Mouse (Mus musculus): ENCODE measurements at regions not wholly inside any gene's neighbourhood (a gene's known extent, or its start where the extent isn't known, plus 50 kb on each side); places are given as distances from the start of the nearest gene placed in this dataset.

DNA sequence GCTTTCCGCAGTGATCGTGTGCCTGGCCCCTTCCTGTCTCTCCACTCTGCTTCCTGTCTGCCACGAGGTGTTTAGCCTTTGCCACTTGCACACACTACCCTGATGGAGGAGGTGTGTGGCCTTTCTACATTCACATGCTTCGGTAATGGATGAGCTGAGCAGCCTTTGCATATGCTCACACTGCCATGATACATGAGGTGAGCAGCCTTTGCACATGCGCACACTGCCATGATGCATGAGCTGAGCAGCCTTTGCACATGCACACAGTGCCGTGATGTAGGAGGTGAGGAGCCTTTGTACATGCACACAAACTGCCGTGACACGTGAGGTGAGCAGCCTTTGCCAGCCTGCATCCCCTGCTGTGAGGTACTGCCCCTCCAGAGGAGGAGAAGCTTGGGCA, 58.3 kb downstream of the Erv3 start:
- DNase-seq (ENCODE audit: low spot score) = no peak

DNA sequence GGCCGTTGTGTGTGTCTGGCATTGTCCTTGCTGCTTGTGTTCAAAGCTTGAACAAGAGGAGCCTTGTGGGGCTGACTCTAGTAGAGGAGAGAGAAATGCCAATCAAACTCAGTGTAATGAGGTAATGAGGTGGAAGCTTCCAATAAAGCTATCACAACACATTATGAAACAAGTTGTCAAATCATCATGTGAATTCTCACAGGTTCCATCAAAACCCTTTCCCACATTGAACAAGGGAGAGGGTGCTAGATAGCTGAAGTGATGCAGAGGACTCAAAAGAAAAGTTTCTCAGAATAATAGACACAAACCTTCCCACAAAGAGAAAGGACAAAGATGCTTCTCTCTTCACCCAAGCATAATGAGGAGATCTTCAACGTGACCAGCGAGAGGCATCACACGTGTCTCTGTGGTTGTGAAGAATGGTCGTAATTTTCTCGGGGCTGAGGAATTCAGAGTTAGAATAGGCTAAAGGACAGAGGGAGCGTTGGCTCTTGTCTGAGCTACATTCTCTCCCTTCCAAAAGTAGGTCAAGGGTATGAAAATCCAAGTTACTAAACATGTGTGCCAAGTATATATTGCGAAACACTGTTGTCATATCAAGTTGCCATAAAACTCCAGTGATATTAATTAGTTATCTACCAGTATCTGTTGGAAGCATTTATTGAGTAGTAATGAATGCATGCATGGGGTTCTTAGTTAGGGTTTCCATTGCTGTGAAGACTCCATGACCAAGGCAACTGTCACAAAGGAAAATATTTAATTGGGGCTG, 59.2 kb downstream of the Erv3 start:
- peak; percentile 59 for DNase-seq (ENCODE audit: low spot score)

DNA sequence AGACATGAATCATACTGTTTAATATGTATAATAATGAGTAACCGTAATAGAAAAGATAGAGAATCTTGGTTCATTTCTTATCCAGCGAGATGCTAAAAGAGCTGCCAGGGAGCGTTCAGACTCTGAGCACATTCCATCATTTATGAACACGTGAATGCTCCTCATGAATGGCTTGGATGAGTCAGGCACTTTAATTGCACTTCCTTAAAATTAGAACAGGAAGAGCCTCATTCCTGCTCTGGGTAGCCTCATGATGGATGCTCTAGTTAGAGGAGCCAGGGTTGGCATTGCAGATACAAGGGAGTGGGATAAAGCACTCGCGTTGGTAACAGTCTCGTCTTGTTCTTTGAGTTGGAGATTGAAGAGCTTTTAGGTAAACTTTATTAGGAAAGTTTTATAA, 60.1 kb downstream of the Erv3 start:
- DNase-seq (ENCODE audit: low spot score) = peak; percentile 72

DNA sequence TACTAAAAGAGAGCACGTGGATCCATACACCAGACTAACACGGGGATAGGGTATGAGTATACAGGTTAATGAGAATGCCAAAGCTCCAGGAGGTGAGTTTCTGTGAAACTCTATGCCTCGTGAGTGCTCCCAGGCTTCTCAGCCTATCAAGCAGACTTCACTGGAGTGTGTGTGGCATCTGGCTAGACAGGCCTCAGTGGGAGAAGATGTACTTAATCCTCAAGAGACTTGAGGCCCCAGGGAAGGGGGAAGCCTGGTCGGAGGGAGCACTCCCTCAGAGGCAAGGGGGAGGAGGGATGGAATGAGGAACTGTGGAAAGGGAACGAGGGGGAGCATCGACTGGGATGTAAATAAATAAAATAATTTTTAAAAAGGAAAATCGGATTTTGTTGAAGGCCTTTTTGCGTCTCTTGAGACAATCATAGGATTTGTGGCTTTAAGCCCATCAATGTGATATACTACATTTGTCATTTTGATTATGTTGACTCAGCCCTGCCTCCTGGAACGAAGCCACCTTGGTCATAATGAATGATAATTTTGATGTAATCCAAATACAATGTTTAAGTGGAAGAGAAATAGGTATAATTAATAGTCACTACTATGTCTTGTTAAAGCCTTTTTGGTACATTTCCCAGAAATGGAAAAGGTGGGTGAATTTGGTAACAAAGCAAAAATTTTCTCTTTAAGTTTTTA, 62.4 kb downstream of the Erv3 start:
- no peak for DNase-seq (ENCODE audit: low spot score)

DNA sequence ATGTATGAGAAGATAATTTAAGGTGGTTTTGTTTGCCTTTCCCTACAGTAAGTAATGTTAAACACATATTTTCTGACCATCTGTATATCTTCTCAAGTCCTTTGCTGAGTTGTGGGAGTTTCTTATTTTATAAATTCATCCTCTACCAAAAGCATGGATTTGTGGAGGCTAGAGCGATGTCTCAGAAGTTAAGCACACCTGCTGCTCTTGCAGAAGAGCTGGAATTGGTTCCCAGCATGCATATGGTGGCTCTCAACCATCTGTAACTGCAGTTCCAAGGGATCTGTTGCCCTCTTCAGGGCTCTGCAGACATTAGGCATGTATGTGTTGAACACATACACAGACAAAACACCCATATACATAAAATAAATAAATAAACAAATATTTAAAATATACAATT, 84.2 kb downstream of the Erv3 start:
- DNase-seq (ENCODE audit: low spot score) = no peak

DNA sequence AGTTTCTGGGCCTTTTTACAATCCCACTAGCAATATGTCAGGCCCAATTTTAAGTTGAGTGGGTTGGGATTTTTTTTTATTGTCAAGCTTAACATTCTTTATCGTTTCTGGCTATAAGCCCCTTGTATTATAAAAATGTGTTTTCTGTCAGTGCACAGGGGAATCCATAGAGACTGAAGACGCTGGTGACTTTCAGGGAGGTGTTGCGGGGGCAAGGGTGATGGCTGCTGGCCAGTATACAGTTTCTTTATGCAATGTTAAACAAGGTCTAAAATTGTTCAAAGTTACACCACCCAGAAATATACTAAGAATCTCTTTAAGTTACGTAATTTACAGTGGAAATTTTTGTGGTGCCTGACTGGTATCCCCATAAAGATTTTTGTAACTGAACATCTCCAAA, 85.9 kb downstream of the Erv3 start:
- no peak for DNase-seq (ENCODE audit: low spot score)

DNA sequence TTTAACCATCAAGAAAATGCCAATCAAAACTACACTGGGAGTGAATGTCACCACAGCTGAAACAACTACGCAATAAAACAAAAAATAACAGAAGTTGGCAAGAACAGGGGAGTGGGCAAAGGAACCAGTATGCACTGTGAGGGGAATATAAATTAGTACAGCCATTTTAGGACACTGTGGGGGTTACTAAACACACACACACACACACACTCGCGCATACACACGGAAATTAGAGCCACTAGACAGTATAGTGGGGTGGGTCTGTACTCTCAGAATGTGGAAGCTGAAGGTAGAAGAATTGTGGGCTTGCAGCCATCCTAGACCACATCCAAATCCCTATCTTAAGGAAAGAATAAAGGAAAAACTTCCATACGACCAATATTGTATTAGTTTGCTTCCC, 87.4 kb downstream of the Erv3 start:
- no peak for DNase-seq (ENCODE audit: low spot score)

DNA sequence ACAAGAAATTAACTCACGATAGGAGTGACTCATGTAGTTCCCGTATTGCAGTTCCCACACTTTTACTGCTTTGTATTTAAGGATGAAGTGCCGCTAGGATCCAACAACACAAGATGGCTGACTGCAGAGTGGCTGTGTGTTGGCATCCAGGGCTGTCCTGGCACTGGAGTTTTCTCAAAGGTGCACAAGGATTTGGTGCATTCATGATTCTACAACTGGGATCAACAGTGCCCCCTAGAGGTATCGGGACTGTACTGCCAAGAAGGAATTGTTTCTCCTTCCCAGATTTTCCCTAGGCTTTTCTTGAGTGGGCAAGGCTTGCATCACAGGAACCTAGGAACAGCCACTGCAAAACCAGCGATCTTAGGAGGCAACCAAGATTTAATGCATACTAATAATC, 88.7 kb downstream of the Erv3 start:
- peak; percentile 74 for DNase-seq (ENCODE audit: low spot score)

DNA sequence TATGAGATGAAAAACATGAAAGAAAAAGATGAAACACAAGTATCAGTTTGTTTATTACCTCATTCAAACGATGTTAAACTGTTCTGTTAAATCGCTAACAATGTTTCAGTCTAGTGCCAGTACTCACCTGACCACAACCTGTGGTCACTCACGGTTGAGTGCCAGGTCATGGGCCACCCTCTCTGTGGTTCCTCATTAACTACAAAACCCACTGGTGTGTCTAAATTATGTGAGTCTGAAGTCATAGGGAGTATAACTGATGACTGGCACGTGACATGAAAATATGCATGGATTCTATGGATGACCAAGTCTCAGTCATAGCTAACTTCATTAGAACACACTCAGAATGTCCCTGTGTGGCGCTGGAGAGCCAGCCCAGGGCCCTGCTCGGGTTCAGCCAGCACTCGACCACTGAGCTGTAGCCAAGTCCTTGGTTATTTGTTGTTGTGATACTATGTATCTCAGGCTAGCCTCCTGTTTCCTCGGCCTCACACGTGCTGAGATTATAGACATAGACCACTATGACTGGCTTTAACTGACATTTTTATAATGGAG, 89.8 kb downstream of the Erv3 start:
- no peak for DNase-seq (ENCODE audit: low spot score)

DNA sequence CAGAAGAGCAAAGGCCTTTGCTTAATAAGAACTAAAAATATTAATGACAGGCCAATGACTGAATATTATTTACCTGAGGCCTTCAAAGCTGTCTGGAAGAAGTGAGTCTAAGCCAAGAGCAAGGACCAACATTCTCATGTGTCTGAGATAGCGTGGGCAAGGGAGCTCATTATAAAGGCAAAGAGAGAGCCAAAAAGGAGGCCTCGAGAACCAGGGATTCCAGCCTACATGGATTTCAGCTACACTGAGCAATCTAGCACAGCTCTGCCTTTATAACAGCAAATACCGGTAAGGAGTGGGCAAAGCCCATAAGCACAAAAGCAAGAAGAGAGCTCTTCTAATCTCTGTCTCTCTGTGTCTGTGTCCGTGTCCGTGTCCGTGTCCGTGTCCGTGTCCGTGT, 93.0 kb downstream of the Erv3 start:
- no peak for DNase-seq (ENCODE audit: low spot score)

DNA sequence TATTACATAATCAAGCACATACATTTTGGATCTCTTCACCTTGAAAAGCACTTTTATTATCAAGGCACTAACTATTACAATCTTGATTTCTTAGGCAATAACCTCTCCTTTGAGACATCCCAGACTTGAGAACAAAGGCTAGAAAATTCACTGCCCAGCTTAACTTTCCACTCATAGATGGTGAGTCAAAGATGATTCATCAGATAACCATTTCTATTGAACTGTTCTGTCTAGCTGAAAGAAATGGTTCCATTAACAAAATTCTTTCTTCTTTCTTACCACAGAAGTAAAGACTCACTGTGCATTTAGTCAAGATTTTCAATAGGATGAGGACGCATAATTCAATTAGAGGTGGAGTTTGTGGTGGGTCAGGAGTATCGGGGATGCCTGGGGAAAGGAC, 98.0 kb downstream of the Erv3 start:
- no peak for DNase-seq (ENCODE audit: low spot score)

DNA sequence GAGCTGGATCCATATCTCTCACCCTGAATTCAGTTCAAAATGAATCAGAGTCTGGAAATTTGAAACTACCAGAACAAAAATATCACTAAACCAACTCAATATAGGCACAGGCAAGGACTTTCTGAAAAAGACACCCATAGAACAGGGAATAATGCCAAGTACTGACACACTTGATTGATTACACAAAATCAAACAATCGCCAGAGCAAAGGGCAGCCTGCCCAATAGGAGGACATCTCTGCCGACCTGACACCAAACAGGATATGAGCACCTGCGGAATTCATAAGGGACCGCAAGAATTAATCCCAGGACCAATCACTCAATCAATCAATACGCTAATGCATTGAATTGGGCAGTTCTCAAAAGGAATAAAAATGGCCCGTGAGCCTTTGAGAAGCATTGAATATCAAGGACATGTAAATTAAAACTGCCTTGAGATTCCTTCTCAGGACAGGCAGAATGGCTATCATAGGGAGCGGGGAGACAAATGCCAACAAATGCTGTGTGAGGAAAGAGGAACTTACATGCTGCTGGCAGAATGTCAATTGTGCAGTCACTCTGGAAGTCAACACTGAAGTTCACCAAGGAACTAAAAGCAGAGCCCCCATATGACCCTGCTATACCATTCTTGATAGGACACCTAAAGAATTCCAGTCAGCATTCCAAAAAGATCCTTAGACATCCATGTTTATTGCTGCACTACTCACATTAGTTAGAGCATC, 102.2 kb downstream of the Erv3 start:
- no peak for DNase-seq (ENCODE audit: low spot score)

DNA sequence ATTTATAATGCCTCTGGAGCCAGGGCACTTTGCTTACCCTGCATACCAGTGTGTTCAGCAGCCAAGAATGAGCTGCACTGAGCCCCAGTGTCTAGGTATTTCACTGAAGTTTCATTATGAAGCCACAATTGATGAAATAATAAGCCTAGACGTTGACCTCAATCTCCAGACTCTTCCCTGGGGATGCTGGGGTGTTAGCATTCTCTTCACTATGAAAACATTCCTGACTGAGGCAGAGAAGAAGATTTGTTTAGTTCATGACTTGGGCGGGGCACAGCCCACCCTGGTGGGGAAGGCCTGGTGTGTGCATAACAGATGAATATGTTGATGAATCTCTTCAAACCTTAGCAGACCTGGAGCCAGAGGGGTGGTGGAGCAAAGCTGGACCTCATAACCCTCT, 104.4 kb downstream of the Erv3 start:
- DNase-seq (ENCODE audit: low spot score) = no peak

DNA sequence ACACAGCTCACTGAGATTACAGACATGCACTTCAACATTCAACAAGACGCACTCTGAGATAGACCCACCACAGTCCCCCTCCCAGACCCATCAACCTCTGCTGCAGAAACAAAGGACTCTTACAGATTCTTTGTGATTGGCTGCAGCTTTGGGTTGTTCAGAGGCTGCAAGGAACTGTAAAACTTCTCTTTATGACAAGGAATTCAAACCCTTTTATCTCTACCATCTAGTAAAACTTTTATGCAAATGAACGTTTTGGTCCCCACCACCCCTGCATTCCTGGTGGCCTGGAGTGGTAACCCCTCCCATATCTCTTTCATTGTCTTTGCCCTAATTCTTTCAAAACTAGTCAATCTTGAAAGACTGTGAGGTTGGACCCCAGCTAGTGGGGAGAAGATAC, 106.1 kb downstream of the Erv3 start:
- peak; percentile 53 for DNase-seq (ENCODE audit: low spot score)

DNA sequence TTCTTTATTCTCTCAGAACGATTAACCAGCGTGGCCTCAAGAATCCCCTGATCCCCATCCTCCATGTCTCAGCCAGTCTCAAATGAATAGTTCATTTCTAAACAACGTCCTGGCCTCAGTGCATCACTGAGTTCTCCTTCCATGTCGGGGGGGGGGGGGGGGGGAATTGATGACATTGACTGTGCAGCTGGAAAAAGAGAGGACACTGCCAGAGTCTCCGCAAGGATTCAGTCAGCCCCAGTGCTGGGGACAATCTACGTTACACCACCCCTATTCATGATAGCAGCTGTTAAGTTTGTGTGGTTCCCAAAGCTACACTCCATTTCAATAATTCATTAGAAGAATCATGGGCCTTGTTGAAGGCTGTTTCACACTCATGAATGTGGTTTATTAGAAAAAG, 108.9 kb downstream of the Erv3 start:
- no peak for DNase-seq (ENCODE audit: low spot score)

DNA sequence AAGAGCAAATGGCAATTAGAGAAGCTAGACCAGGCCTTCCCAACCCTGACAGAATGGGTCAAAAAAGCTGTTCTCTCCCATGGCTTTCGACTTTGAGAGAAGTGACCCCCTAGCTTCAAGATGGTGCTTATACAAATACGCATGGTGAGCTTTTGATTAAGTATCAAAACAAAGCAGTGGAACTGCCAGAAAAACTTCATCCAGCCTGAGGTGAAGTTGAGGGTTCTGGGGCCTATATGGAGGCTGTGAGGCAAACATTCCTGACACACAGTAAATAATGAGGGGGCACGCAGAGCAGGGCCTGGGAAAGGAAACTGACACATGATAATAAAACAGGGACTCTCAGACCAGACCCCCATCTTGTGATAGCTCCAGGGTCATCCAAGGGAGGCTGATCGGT, 109.3 kb downstream of the Erv3 start:
- DNase-seq (ENCODE audit: low spot score) = no peak

DNA sequence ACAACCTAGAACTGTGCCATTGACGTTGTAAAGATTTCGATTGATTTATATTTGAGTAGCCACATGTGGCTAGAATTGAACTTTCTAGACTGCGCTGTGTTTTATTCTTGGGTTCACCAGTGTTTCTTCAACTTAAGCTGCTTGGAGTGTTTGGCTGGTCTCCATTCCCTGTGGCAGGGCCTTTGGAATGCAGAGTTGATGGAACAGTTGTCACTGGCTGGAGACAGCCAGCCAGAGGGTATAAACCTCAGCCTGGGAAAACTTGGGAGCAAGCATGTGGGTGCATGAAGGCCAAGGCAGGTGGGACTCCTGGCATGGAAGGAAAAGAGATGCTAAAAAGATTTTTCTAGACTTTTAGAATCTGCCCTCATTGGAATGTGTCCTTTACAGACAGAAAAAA, 109.8 kb downstream of the Erv3 start:
- no peak for DNase-seq (ENCODE audit: low spot score)

DNA sequence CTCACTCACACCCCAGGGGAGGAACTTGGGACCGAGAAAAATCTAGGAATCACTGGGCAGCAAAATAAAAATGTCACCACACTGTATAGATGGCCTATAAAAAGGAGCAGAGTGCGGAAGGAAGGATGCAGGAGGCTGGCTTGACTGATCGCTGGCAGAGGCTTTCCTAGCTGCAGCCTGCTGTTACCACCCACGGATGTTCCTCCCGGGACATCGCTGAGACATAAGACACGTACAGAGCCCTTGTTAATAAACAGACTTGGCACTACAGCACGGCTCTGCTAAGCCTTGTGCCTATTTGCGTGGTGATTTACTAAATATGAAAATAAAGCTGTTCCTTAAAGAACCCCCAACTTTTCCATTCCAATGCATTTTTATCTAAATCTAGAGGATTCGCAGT, 110.8 kb downstream of the Erv3 start:
- no peak for DNase-seq (ENCODE audit: low spot score)

DNA sequence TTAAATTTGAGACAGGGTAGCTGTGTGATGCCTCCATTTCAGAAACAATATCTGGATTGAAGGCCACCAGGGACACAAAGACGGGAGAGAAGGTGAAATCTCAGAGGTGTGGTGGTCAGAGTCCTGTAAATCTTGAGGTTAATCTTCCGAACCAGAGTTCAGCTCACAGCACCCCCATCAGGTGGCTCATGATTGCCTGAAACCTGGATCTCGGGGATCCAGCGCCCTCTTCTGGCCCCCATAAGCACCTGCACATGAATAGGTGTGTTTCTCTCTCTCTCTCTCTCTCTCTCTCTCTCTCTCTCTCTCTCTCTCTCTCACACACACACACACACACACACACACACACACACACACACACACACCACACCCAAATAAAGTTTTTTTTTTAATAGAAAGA, 111.8 kb downstream of the Erv3 start:
- DNase-seq (ENCODE audit: low spot score) = no peak

DNA sequence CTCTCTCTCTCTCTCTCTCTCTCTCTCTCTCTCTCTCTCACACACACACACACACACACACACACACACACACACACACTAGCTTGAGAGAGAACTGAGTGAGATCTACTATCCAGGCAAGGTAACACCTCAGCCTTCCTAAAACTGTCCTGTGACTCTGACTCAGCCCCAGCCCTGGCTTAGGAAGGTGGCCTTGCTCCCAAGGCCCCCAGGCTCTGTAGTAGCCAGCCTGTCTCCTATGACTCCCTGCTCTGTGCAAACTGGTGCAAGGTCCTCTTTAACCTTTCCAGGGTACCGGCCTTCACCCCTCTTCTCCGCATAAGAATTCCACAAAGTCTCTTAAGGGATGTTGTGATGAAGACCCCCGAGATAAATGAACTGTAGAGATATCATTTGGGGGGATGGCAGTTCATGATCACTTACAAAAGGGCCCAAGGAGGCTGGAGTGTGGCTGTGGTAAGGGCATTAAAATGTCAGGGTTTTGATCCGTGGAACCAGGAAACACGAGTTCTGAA, 114.1 kb downstream of the Erv3 start:
- no peak for DNase-seq (ENCODE audit: low spot score)

DNA sequence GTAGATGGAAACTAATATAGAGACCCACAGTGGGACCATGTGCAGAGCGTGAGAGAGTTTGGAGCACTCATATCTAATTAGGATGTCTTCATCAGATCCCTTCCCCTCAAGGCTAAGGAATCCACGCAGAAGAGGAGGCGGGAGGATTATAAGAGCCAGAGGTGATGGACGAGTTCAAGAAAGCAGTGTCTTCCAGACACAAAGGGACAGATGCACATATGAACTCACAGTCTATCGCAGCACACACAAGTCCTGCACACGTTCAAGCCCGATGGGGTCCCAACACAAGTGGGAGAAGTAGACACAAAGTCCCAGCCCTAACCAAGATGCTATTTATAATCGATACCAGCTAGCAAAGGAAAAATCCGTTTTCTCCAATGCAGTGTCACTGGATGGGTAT, 114.6 kb downstream of the Erv3 start:
- no peak for DNase-seq (ENCODE audit: low spot score)

DNA sequence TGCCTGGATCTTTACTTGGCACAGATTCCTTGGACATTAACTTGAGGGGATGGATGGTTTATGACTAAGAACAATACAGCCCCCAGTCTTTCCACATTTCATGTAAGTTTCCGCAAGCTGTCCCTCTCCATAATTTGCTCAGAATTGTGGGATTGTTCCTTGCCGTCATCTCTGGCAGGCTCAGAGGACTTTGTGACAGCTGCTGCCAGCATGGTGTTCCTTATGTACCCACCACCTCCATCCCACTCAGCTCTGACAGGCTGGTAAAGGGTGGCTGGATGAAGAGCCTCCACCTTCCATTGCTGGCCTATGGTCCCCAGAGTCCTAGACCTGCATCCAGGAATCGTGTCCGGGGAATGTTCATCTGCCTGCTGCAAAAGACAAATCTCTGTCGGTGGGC, 119.1 kb downstream of the Erv3 start:
- no peak for DNase-seq (ENCODE audit: low spot score)

DNA sequence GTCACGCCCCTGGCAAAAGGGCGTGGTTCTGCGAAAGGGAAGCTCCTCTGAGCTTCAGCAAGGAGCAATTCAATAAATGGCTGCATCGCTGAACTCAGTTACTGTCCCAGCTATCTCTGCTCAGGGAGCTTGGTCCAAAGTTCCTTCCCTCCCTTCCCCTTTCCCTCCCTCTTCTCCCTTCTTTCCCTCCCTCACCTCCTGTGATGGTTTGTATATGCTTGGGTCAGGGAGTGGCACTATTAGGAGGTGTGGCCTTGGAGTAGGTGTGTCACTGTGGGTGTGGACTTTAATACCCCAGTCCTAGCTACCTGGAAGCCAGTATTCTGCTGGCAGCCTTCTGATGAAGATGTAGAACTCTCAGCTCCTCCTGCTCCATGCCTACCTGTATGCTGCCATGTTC, 120.5 kb downstream of the Erv3 start:
- DNase-seq (ENCODE audit: low spot score) = no peak

Measured in retina, embryonic 14.5 days (tissue).